Mouse (Mus musculus) stomach, embryonic 16.5 days (tissue): ENCODE results near the gene Sart1. TPM values are rescaled to one million over a fixed set of nuclear protein-coding genes. Genes with fewer than 3 reads are reported as not detected.

Experiments
- polyA plus RNA-seq: library from polyadenylated mRNA; unstranded; fragments of >200 nt; fragmentation: Nextera tagmentation; extraction: Ambion mirVana; gene quantifications from 2 replicates; pipeline ENCODE4 v1.2.1, GENCODE M21; 2015

Gene Sart1
- polyA plus RNA-seq, 1 experiment from 2014 or later: 56.4 TPM

Other genes starting within 250 kb of the Sart1 start
- gene Pacs1, start 115.6 kb downstream of the Sart1 start, polyA plus RNA-seq: 13.0 and 13.5 TPM in 2 replicates
- gene Sf3b2, start 93.2 kb downstream of the Sart1 start, polyA plus RNA-seq: 253 and 275 TPM in 2 replicates
- gene Gal3st3, start 90.4 kb downstream of the Sart1 start, polyA plus RNA-seq: 1.7 and 2.1 TPM in 2 replicates
- not detected in 2 replicates for gene Catsper1, start 53.0 kb downstream of the Sart1 start, polyA plus RNA-seq
- gene Cst6, start 39.1 kb downstream of the Sart1 start, polyA plus RNA-seq: 28.3 and 42.3 TPM in 2 replicates
- gene Eif1ad, start 22.0 kb downstream of the Sart1 start, polyA plus RNA-seq: 45.8 and 52.1 TPM in 2 replicates
- 377 and 400 TPM in 2 replicates for gene Banf1, start 21.5 kb downstream of the Sart1 start, polyA plus RNA-seq
- 7.2 and 8.9 TPM in 2 replicates for gene Tsga10ip, start 13.8 kb upstream of the Sart1 start, polyA plus RNA-seq
- gene Drap1, start 36.3 kb upstream of the Sart1 start, polyA plus RNA-seq: 203 and 207 TPM in 2 replicates
- gene AI837181, start 36.4 kb upstream of the Sart1 start, polyA plus RNA-seq: 14.3 and 14.8 TPM in 2 replicates
- not detected in 2 replicates for gene Fosl1, start 58.8 kb upstream of the Sart1 start, polyA plus RNA-seq
- 4.7 and 5.7 TPM in 2 replicates for gene Ccdc85b, start 69.2 kb upstream of the Sart1 start, polyA plus RNA-seq
- 98.3 and 102 TPM in 2 replicates for gene Fibp, start 71.9 kb upstream of the Sart1 start, polyA plus RNA-seq
- gene Ctsw, start 79.8 kb upstream of the Sart1 start, polyA plus RNA-seq: 1.6 and 2.2 TPM in 2 replicates
- 156 and 167 TPM in 2 replicates for gene Efemp2, start 85.3 kb upstream of the Sart1 start, polyA plus RNA-seq
- 36.5 and 37.6 TPM in 2 replicates for gene Mus81, start 99.7 kb upstream of the Sart1 start, polyA plus RNA-seq
- gene Cfl1, start 101.8 kb upstream of the Sart1 start, polyA plus RNA-seq: 2,233 and 2,288 TPM in 2 replicates
- 0.13 TPM in 1 of 2 replicates, not detected in the other for gene 1700020D05Rik, start 115.1 kb upstream of the Sart1 start, polyA plus RNA-seq
- gene Snx32, start 121.8 kb upstream of the Sart1 start, polyA plus RNA-seq: 9.5 and 10.8 TPM in 2 replicates
- gene Ovol1, start 171.9 kb upstream of the Sart1 start, polyA plus RNA-seq: 21.5 and 29.5 TPM in 2 replicates
- 7.4 and 7.8 TPM in 2 replicates for gene Ap5b1, start 179.3 kb upstream of the Sart1 start, polyA plus RNA-seq
- gene Rnaseh2c, start 213.2 kb upstream of the Sart1 start, polyA plus RNA-seq: 109 and 125 TPM in 2 replicates
- 43.3 and 45.2 TPM in 2 replicates for gene Kat5, start 221.5 kb upstream of the Sart1 start, polyA plus RNA-seq
- 47.9 and 50.3 TPM in 2 replicates for gene Rela, start 248.8 kb upstream of the Sart1 start, polyA plus RNA-seq